Mouse (Mus musculus) lung, adult 2 months (tissue): ENCODE results near the gene Ccr9.

Experiments used
- CTCF ChIP-seq: fragments of 200-500 bp; IDR thresholded peaks from 2 replicates; pipeline ENCODE4 v1.5.1; 2011; ENCODE audit warnings: mild to moderate bottlenecking, low read length, control low read depth; ENCODE audit not compliant: insufficient read depth
- POLR2A ChIP-seq: fragments of 200-500 bp; IDR thresholded peaks from 2 replicates; pipeline ENCODE4 v1.6.1; 2011; ENCODE audit warnings: low read depth, mild to moderate bottlenecking, control low read depth, low read length, borderline replicate concordance; ENCODE audit errors: extremely low read depth

- TF ChIP-seq CTCF (no peak), POLR2A (no peak)
Measured at GRCm38 (mm10) chr9:123679198-123679597, 959 bp downstream of the Ccr9 start.
